Mouse (Mus musculus) midbrain, embryonic 15.5 days (tissue): ENCODE data around the gene Eif3m. TPM values are rescaled to one million over a fixed set of nuclear protein-coding genes. Genes with fewer than 3 reads are reported as not detected.
"Not testable (repeated sequence)": the region's sequence is repeated elsewhere in the genome, so short reads cannot be mapped to it uniquely, and the experiment has no call there.

Experiments used
- ATAC-seq: fragments of 200-750 bp; cut with Nextera tagmentation; replicated peaks from 2 replicates; pipeline ENCODE4 v1.8.0; 2017; ENCODE audit warnings: moderate TSS enrichment
- H3K27ac ChIP-seq: fragments of 300-500 bp; sonication (generic); 2 replicates; pipeline ENCODE4 v1.5.1; 2015; ENCODE audit warnings: mild to moderate bottlenecking, inconsistent platforms
- H3K27me3 ChIP-seq: fragments of 300-500 bp; sonication (generic); replicated peaks from 2 replicates; pipeline ENCODE4 v1.6.1; 2015; ENCODE audit warnings: inconsistent platforms
- H3K36me3 ChIP-seq: fragments of 300-500 bp; sonication (generic); replicated peaks from 2 replicates; pipeline ENCODE4 v1.6.1; 2015; ENCODE audit warnings: inconsistent platforms
- H3K4me1 ChIP-seq: fragments of 300-500 bp; sonication (generic); 2 replicates; pipeline ENCODE4 v1.6.1; 2015; ENCODE audit warnings: inconsistent platforms
- H3K4me2 ChIP-seq: fragments of 300-500 bp; sonication (generic); 2 replicates; pipeline ENCODE4 v1.6.1; 2015; ENCODE audit warnings: inconsistent platforms, mild to moderate bottlenecking, moderate library complexity
- H3K4me3 ChIP-seq: fragments of 300-500 bp; sonication (generic); 2 replicates; pipeline ENCODE4 v1.5.1; 2015; ENCODE audit warnings: mild to moderate bottlenecking, inconsistent platforms
- H3K9ac ChIP-seq: fragments of 300-500 bp; sonication (generic); 2 replicates; pipeline ENCODE4 v1.6.1; 2015; ENCODE audit warnings: mild to moderate bottlenecking, inconsistent platforms
- H3K9me3 ChIP-seq: fragments of 300-500 bp; sonication (generic); 2 replicates; pipeline ENCODE4 v1.6.1; 2016; ENCODE audit warnings: inconsistent platforms
- WGBS: fragments of 180-500 bp; shearing (Covaris S2); methylation state at CpG from one replicate; pipeline ENCODE4 v1.1.7; 2015; ENCODE audit warnings: mixed read lengths; 5-methylcytosine and 5-hydroxymethylcytosine counted together
- polyA plus RNA-seq: library from polyadenylated mRNA; unstranded; fragments of >200 nt; fragmentation: Nextera tagmentation; extraction: Ambion mirVana; gene quantifications from 2 replicates; pipeline ENCODE4 v1.2.1, GENCODE M21; 2015

The Eif3m gene
- polyA plus RNA-seq, 1 experiment from 2014 or later = 154 TPM

DNA sequence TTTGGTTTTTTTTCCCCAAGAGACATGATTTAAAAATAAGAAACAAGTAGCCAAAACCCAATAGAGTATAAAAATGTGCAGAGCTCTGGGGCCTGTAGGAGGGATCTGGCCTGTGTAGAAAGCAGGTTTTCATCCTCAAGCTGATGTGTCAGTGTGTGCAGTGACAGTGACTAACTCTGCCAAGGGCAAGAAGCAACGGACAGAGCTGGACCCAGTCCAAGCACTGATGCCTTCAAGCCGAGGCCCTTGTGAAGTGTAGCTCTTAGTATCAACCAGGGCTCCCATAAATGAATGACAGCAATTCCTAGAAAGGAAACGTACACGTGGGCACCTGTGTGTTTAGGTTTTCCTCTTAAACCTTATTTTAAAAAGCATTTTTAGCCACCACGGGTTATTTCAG, 11.9 kb upstream of the Eif3m start:
- Histone ChIP-seq H3K36me3 (no peaks in the 10 kb centered on the region), H3K9me3 (no peaks in the 10 kb centered on the region), H3K4me2 (no peak overlapping the region), H3K4me3 (no peak overlapping the region), H3K27me3 (no peaks in the 10 kb centered on the region), H3K9ac (no peak overlapping the region), H3K27ac (no peak overlapping the region), H3K4me1 (no peaks in the 10 kb centered on the region)
- no peak for ATAC-seq
- 85% methylated on average over 5 of the region's 5 CpGs for WGBS

DNA sequence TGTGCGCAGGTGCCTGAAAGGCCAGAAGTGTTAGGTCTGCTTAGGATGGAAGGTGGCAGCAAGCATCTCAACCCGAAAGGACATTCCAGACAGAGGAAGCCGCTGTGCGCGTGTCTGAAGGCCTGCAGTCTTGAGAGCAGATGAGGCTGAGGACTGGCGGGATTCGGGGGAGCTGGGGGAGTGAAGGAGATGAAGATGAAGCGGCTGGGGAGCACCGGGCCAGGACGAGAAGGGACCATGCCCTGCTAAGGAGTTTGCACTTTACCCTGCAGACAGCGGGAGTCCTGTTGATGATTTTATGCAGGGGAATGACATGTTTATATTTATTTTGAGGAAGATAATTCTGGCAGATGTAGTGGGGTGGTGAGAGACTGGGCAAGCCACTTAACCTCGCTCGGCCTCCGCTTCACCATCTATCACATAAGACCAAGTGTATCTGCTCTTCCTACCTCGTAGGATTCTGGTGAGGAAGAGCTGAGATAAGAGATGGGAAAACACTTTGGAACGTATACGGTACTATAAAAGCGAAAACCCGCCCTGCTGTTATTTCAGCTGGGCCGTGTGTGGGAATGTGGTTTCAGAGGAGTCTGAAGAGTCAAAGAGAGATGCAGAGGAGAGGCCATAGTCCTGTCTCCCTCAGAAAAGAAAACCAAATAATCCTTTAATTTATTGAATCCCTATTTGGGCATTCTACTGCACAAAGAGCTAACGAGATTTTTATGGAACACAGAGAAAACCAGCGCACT, 10.2 kb upstream of the Eif3m start:
- no peaks in the 10 kb centered on the region for H3K36me3 ChIP-seq
- no peaks in the 10 kb centered on the region for H3K9me3 ChIP-seq
- H3K4me1 ChIP-seq = no peaks in the 10 kb centered on the region
- WGBS = 89% methylated on average over 22 of the region's 22 CpGs
- no peaks in the 10 kb centered on the region for H3K27me3 ChIP-seq
- H3K4me3 ChIP-seq = no peak overlapping the region
- no peak overlapping the region for H3K27ac ChIP-seq
- no peak for ATAC-seq
- no peak overlapping the region for H3K4me2 ChIP-seq
- H3K9ac ChIP-seq = no peak overlapping the region

DNA sequence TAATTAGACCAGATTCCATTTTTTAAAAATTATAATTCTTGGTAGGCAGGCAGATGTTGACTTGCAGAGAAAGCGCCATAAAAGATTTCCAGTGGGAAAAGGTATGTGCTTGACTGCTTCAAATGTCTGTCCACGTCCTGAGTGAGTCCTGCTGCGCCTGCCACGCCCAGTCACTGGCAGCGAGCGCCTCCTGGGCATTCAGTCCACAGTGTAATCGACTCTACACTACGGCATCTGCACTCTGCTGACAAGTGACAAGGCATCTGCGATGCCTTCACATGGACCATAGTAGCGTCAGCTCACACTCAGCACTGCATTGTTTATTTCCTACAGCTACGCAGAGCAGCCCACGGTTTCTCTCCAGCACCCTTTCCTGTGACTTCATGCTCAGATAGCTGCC, 8.7 kb upstream of the Eif3m start:
- WGBS = 84% methylated on average over 12 of the region's 12 CpGs
- H3K4me1 ChIP-seq, H3K36me3 ChIP-seq, H3K27ac ChIP-seq, H3K9ac ChIP-seq, H3K4me3 ChIP-seq, H3K27me3 ChIP-seq, H3K4me2 ChIP-seq, ATAC-seq, H3K9me3 ChIP-seq: not testable (repeated sequence)

DNA sequence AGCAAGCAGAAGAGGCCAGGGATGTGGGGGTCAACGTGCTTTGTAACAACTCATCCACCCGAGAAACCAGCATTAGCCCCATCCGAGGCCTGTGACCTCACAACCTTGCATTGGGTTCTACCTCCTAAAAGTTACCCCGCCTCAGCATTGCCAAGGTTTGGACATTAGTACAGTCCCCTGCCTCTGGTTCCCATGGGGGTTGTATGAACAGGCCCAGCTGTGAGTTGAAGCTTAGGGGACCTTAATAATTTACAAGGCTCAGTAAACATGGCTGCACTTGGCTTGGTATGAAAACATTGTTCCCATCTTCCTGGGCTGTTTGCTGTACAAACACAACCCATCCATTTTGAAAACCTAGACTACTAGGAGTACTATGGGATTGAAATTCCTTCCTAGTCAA, 6.9 kb upstream of the Eif3m start:
- Histone ChIP-seq H3K4me3 (no peak overlapping the region), H3K27ac (no peak overlapping the region), H3K36me3 (no peaks in the 10 kb centered on the region), H3K4me2 (no peak overlapping the region), H3K4me1 (no peaks in the 10 kb centered on the region), H3K9me3 (no peaks in the 10 kb centered on the region), H3K9ac (no peak overlapping the region), H3K27me3 (no peaks in the 10 kb centered on the region)
- WGBS = 79% methylated on average over 4 of the region's 4 CpGs
- ATAC-seq = no peak

DNA sequence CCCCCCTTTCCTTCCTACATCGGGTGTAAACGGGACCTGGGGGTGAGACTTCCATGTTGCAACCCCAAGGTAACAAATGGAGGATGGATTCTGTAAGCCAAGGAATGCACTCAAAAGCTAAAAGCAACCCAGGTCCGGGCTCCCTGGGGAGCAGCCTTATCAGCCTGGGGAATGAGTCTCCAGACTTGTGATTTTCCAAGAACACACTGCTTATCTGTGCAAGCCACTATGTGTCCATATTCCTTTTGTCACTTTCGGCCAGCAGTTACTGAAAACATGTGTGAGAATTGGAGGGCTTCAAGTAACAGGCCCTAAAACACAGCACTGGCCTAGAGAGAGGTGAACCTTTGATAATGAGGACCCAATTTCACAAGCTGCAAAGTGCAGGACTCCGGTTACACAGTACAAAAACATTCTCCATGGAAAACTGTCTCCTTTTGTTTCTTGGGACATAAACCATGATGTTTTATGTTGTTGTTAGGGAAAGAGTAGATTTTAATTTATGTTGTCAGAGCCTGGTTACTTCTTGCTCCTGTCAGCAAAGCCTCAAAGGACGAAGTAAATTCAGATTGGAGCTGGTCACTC, 6.2 kb upstream of the Eif3m start:
- no peaks in the 10 kb centered on the region for H3K36me3 ChIP-seq
- H3K4me1 ChIP-seq = no peaks in the 10 kb centered on the region
- H3K4me3 ChIP-seq = no peak overlapping the region
- no peak overlapping the region for H3K9ac ChIP-seq
- no peaks in the 10 kb centered on the region for H3K9me3 ChIP-seq
- WGBS = 87% methylated on average over 6 of the region's 6 CpGs
- H3K4me2 ChIP-seq = no peak overlapping the region
- H3K27ac ChIP-seq = no peak overlapping the region
- H3K27me3 ChIP-seq = no peaks in the 10 kb centered on the region
- no peak for ATAC-seq

DNA sequence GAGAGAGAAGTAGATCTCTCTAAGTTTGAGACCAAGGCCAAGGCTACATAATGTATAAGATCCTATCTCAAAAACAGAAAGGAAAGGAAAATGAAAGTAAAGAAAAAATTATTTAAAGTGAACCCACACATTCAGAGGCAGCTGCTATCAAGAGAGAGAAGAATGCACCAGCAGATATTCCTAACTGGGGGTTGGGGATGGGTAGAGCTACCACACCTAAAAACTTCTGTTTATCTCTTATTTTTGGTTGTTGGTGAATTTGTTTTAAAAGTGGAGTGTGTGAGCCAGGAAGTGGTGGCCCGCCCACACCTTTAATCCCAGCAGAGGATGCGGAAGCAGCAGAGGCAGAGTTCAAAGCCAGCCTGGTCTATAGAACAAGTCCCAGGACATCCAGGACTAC, 5.0 kb upstream of the Eif3m start:
- H3K27me3 ChIP-seq = no peaks in the 10 kb centered on the region
- peaks cover 6% of the 10 kb centered on the region for H3K4me1 ChIP-seq
- ATAC-seq = no peak
- no peaks in the 10 kb centered on the region for H3K9me3 ChIP-seq
- no peak overlapping the region for H3K27ac ChIP-seq
- H3K9ac ChIP-seq = no peak overlapping the region
- H3K4me2 ChIP-seq = no peak overlapping the region
- no peak overlapping the region for H3K4me3 ChIP-seq
- 86% methylated on average over 2 of the region's 2 CpGs for WGBS
- H3K36me3 ChIP-seq = no peaks in the 10 kb centered on the region

DNA sequence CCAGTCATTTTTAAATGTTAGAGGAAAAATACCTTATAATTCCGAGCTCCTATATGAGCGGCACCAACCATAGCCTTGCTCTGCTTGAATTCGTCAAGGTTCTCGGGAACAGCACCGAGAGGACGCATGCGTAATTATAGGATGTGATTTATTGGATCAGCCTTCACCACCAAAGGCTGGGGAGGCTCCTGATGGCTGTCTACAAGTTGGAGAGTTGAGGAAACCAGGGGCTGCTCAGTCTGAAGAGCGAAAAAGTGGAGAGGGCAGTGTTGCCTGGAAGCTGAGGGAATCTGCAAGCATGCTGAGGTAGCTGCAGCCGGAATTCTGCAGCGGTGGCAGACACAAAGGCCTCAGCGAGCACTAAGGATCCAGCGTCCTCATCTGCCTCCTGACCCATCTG, 4.4 kb upstream of the Eif3m start:
- Histone ChIP-seq H3K27ac (no peak overlapping the region), H3K4me2 (no peak overlapping the region), H3K27me3 (no peaks in the 10 kb centered on the region), H3K36me3 (no peaks in the 10 kb centered on the region), H3K4me1 (peaks cover 6% of the 10 kb centered on the region), H3K9ac (no peak overlapping the region), H3K4me3 (no peak overlapping the region), H3K9me3 (no peaks in the 10 kb centered on the region)
- 83% methylated on average over 12 of the region's 12 CpGs for WGBS
- no peak for ATAC-seq

DNA sequence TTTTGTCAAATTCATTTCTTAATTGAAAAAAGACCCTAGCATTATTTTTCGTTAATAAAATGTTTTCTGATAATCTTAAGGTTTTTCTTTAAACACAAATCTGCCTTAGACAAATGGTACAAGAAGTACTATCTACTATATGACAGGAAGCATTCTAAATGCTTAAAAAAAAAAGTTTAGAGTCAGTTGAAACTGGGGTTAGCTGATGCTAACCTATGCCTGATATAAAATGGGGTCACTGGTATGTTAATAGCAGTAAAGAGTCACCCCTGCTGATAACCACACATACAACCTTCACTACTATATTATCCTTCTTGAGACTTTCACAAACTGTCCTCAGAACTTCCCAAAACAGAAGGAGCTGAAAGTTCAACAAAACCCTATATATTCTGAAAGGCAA, 2.6 kb upstream of the Eif3m start:
- 88% methylated on average over 1 of the region's 1 CpGs for WGBS
- H3K27ac ChIP-seq = no peak overlapping the region

DNA sequence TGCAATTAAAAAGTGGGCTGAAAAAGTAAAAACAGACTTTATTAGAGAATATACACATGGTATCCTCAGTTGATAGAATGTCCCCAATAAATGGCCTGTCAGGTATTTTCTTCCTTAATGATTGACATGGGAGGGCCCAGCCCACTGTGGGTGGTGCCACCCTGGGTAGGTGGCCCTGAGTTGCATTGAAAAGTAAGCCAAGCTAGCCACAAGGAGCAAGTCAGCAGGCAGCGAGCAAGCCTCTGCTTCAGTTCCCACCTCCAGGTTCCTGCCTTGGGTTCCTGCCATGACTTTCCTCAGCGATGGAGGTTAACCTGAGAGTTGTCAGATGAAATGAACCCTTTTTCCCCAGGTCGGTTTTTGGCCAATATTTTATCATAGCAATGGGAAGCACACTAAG, 922 bp upstream of the Eif3m start:
- Histone ChIP-seq H3K9ac (no peak overlapping the region), H3K9me3 (no peaks in the 10 kb centered on the region), H3K27ac (no peak overlapping the region), H3K4me3 (no peak overlapping the region), H3K4me1 (peaks cover 16% of the 10 kb centered on the region), H3K27me3 (no peaks in the 10 kb centered on the region), H3K36me3 (peaks cover 5% of the 10 kb centered on the region; the same call in 1 of the 2 replicates), H3K4me2 (no peak overlapping the region)
- 86% methylated on average over 3 of the region's 3 CpGs for WGBS
- ATAC-seq = no peak

More for the DNA sequence above, 2.6 kb upstream of the Eif3m start:
- Histone ChIP-seq H3K4me2 (no peak overlapping the region), H3K4me3 (no peak overlapping the region), H3K9me3 (no peaks in the 10 kb centered on the region), H3K9ac (no peak overlapping the region), H3K4me1 (peaks cover 16% of the 10 kb centered on the region), H3K36me3 (no peaks in the 10 kb centered on the region), H3K27me3 (no peaks in the 10 kb centered on the region)
- ATAC-seq = no peak

DNA sequence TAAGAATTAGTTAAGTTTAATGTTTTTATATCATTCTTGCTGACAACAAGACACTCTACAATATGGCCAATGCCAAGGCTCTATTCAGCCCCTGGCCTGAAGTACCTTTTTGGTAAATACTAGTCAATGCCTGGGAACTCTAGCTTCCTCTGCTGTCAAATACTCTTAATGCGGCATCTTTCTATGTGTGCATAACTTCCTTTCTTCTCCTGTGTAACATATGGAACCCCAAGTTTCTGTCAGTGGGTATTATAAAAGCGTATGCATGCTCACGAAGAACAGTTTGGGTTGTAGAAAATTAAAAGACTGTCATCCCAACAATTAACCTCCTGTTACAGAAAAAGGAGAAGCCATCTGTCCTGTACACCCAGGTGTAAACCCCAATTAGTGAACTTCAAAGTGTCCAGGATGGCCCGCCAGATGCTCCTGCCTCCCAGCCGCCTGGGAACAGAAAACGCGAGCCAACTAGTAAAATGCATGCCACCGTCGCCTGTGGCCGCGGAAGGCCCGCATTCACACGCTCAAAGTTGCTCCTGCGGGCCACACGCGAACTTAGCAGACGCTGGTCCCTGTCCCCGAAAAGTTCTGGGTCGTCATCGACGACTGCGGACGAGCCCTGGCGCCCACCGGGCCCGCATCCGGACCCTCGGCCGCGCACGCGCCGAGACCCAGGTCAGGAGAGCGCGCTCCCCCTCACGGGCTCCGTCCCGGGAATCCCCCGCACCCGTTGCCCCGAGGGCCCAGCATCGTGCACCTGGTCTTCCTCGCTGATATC, 501 bp downstream of the Eif3m start:
- Histone ChIP-seq H3K9me3 (no peaks in the 10 kb centered on the region), H3K4me1 (peaks cover 16% of the 10 kb centered on the region), H3K4me3 (peak overlapping the region; percentile 84), H3K27me3 (no peaks in the 10 kb centered on the region), H3K9ac (peak overlapping the region; percentile 76), H3K4me2 (peak overlapping the region; percentile 56), H3K27ac (peak overlapping the region; percentile 76), H3K36me3 (peaks cover 12% of the 10 kb centered on the region; the same call in 1 of the 2 replicates)
- ATAC-seq = peak; percentile 90
- WGBS = under 1% methylated on average over 43 of the region's 43 CpGs

DNA sequence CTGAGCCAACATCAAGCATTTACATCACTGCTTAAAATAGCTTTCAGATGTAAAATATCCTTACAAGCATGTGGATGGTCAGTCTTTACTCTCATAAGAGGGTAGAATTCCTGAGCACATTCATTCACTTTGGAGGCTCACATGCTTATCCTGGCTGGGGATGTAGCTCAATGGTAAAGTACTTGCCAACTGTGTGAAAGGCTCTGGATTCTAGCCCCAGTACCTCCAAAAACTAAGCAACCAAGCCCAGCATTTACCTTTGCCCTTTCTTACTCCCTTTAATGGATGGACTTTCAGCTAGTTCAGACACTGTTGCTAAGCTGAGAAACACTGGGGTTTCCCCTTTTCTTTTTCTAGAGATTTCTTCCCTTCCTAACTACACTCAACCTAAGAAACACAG, 9.6 kb downstream of the Eif3m start:
- Histone ChIP-seq H3K36me3 (peaks cover 27% of the 10 kb centered on the region), H3K27me3 (no peaks in the 10 kb centered on the region), H3K9me3 (no peaks in the 10 kb centered on the region), H3K9ac (no peak overlapping the region), H3K27ac (no peak overlapping the region), H3K4me3 (no peak overlapping the region), H3K4me1 (no peaks in the 10 kb centered on the region), H3K4me2 (no peak overlapping the region)
- ATAC-seq = no peak

DNA sequence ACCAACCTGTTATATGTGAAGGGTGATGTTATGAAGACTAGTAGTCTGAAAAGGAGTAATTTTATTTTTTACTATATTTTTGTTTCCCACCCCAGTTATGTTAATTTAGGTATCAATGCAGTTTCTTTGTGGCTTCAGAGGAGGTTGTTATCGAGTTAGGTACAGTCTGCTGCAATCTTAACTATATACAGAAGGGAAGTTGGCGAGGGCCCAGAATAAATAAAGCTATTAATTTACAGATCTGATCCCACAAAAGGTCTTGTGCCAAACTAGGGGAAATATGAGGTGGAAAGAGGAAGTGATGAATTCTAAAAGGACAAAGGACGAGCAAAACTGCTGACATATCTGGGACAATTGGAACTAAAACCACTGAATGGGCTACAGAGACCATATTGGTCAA, 20.7 kb downstream of the Eif3m start:
- Histone ChIP-seq H3K27ac (no peak overlapping the region), H3K4me2 (no peak overlapping the region), H3K9me3 (no peaks in the 10 kb centered on the region), H3K36me3 (peaks cover 8% of the 10 kb centered on the region), H3K9ac (no peak overlapping the region), H3K27me3 (no peaks in the 10 kb centered on the region), H3K4me1 (no peaks in the 10 kb centered on the region), H3K4me3 (no peak overlapping the region)
- ATAC-seq = no peak
- WGBS = 94% methylated on average over 3 of the region's 3 CpGs
